Mouse (Mus musculus) neural tube, embryonic 11.5 days (tissue): ENCODE results near the gene BC035947. TPM values are rescaled to one million over a fixed set of nuclear protein-coding genes. Genes with fewer than 3 reads are reported as not detected.

Experiments used
- polyA plus RNA-seq: library from polyadenylated mRNA; unstranded; fragments of >200 nt; fragmentation: Nextera tagmentation; extraction: Ambion mirVana; gene quantifications from 2 replicates; pipeline ENCODE4 v1.2.1, GENCODE M21; 2014

The BC035947 gene
- polyA plus RNA-seq, 1 experiment from 2014 or later: 0.17 TPM

Other genes starting within 250 kb of the BC035947 start
- gene Sgpp2, start 201.8 kb downstream of the BC035947 start, polyA plus RNA-seq: 1.9 and 2.2 TPM in 2 replicates
- 149 and 154 TPM in 2 replicates for gene Farsb, start 23.3 kb downstream of the BC035947 start, polyA plus RNA-seq
- gene Mogat1, start 1.2 kb downstream of the BC035947 start, polyA plus RNA-seq: 0.53 TPM in 1 of 2 replicates, not detected in the other
- 99.9 and 104 TPM in 2 replicates for gene Acsl3, start 145.7 kb upstream of the BC035947 start, polyA plus RNA-seq
- 5.0 and 5.4 TPM in 2 replicates for gene Utp14b, start 145.9 kb upstream of the BC035947 start, polyA plus RNA-seq